Mouse (Mus musculus): Measurements from ENCODE around the gene Wipf1.

- TF ChIP-seq CTCF (IDR thresholded peaks at IDR 0.05; ENCODE audit: low read depth, low read length) (no peak), POLR2A (IDR thresholded peaks at IDR 0.05; ENCODE audit: insufficient read depth, low read length) (no peak)
These were observed 149.1 kb downstream of the Wipf1 start for GRCm38 (mm10) chr2:73380298-73380975.
